Mouse (Mus musculus) layer of hippocampus, adult 2 months (tissue): ENCODE measurements around the gene Sit1. TPM values are rescaled to one million over a fixed set of nuclear protein-coding genes. Genes with fewer than 3 reads are reported as not detected.

Source experiments
- DNase-seq, 2 experiments: peaks; one replicate each; pipeline ENCODE4 v3.0.0; 2022; ENCODE audit warnings: low spot score in 2 of 2
- H3K27ac ChIP-seq: fragments of 200-600 bp; 2 replicates; pipeline ENCODE4 v1.8.1; 2022
- H3K4me3 ChIP-seq: fragments of 200-600 bp; 2 replicates; pipeline ENCODE4 v1.8.1; 2022; ENCODE audit warnings: mild to moderate bottlenecking
- CTCF ChIP-seq: fragments of 200-600 bp; conservative IDR thresholded peaks from 2 replicates; pipeline ENCODE4 v1.8.1; 2022; ENCODE audit warnings: antibody characterized with exemption, mild to moderate bottlenecking, moderate library complexity
- total RNA-seq, 2 experiments: library from RNA; stranded (reverse); gene quantifications; 2 replicates each; pipeline ENCODE4 v1.2.3; 2021

The Sit1 gene
- total RNA-seq, 2 experiments from 2014 or later, result not detected

- Histone ChIP-seq H3K4me3 (no peak overlapping the region), H3K27ac (no peak overlapping the region)
- DNase-seq, result no peak
- peak; percentile 41 for TF ChIP-seq CTCF
These were observed 6.9 kb downstream of the Sit1 start for GRCm38 (mm10) chr4:43476604-43477003.

DNA sequence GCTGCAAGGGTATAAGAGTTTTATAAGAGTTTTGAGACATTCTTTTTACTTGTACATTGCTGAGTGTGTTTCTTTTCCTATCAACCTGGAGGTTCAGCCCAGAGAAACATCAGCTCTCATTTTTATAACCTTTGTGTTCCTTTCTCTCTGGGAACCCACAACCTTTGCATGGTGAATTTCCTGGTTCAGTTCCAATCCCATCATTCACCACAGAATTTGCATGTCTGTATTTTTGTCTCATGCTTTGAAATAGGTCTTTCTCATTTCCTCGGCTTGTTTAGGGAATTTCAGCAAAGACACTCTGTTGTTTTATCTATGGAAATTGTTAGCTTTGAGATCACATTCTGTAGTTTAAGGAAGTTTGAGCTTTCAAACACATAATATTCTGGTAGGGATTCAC is 9.9 kb downstream of the Sit1 start:
- no peak for DNase-seq
- TF ChIP-seq CTCF, result no peak
- no peak overlapping the region for H3K27ac ChIP-seq
- H3K4me3 ChIP-seq, result no peak overlapping the region

- TF ChIP-seq CTCF, result no peak
- no peak for DNase-seq
- H3K4me3 ChIP-seq, result no peak overlapping the region
- H3K27ac ChIP-seq, result no peak overlapping the region
These were observed 13.2 kb downstream of the Sit1 start for GRCm38 (mm10) chr4:43470301-43470700.

- no peak for DNase-seq
- no peak overlapping the region for H3K4me3 ChIP-seq
- TF ChIP-seq CTCF, result no peak
- H3K27ac ChIP-seq, result no peak overlapping the region
These were observed 16.7 kb downstream of the Sit1 start for GRCm38 (mm10) chr4:43466872-43467271.

DNA sequence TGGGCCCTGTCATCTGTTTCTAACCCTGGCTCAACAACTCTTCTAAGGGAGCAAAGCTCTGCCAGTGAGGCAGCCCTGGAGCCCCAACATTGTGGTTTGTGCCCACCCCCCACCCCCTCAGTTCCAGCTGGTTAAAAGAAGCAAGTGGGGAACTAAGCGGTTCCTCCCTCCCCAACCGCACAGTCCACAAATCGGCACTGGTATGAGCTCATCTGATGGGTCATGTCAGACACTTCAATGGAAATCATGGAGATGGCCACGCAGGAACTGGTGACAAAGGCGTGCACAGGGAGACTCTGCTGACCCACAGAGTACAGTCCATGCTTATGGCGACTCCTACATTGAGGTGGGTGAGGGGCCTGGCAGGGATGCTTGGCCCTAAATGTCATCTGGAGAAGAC is 17.6 kb downstream of the Sit1 start:
- Histone ChIP-seq H3K4me3 (no peak overlapping the region), H3K27ac (no peak overlapping the region)
- TF ChIP-seq CTCF, result no peak
- DNase-seq, result no peak

DNA sequence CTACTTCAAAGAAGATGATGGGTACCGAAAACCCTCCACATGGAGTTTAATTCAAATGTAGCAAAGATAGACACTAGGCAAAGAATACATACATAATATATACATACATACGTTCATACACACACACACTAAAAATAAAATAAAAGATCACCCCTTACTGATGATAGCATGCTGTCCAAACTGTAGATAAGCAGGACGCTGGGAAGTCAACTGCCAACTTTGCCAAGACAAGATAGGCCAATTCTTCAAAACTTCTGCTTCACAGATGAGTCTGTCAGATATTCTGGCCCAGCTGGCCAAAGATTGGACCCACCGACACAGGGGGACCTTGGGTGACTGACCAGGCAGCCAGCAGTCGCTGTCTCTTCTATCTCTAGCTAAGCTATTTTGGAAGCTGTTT is 20.4 kb downstream of the Sit1 start:
- no peak overlapping the region for H3K27ac ChIP-seq

DNA sequence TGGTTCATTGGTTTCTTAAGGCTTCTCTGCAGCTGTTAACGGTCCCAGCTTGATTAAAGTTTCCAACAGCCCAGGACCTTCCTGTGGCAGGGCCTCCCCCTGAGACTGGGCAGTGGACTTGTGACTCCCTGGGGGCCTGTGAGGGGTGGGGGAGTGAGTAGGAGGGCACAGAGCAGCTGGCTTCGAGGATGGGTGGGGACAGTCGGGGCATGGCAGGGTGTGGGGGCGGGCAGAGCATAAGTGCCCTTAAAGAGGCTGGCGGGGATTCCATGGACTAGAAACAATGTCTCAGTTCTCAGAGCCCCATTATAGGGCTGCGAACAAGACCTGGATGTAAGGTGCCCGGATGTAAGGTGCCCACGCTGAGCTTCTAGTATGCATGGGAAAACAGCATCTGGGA is 26.4 kb downstream of the Sit1 start:
- no peak overlapping the region for H3K4me3 ChIP-seq

More for the DNA sequence above, 20.4 kb downstream of the Sit1 start:
- no peak overlapping the region for H3K4me3 ChIP-seq
- no peak for DNase-seq
- no peak for TF ChIP-seq CTCF

DNA sequence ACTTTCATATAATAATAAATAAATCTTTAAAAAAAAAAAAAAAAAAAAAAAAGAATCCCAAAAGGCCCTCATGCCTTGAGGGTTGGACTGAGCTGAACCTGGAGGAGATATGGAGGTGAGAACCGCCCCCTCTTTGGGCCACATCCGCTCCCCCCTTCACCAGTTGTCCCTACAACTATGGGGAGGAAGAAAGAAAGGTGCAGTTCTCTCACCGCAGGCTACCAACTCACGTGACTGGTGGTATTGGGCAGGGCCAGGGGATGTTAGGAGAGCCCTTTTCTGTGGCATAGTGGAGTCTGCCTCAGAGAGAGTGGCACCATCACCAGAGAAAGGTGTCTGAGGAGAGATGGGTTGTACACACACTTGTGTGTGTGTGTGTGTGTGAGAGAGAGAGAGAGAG is 27.1 kb downstream of the Sit1 start:
- no peak for TF ChIP-seq CTCF
- Histone ChIP-seq H3K4me3 (no peak overlapping the region), H3K27ac (no peak overlapping the region)
- DNase-seq, result no peak

More for the DNA sequence above, 26.4 kb downstream of the Sit1 start:
- no peak for DNase-seq
- TF ChIP-seq CTCF, result no peak
- H3K27ac ChIP-seq, result no peak overlapping the region

- no peak for TF ChIP-seq CTCF
These were observed 29.3 kb downstream of the Sit1 start, which contains the start of gene Cd72 for GRCm38 (mm10) chr4:43454041-43454836. Gene Cd72 (minus strand): TSS chr4:43454628.

GRCm38 (mm10) chr4:43453413-43453812 is 30.1 kb downstream of the Sit1 start:
- Histone ChIP-seq H3K27ac (no peak overlapping the region), H3K4me3 (no peak overlapping the region; the same call in 1 of the 2 replicates)
- no peak for TF ChIP-seq CTCF
- DNase-seq, result no peak

More at GRCm38 (mm10) chr4:43454041-43454836, 29.3 kb downstream of the Sit1 start, which contains the start of gene Cd72:
- no peak for DNase-seq
- H3K27ac ChIP-seq, result no peak within 1 kb of the TSS
- no peak within 1 kb of the TSS; the same call in 1 of the 2 replicates for H3K4me3 ChIP-seq

- Histone ChIP-seq H3K27ac (no peak overlapping the region), H3K4me3 (no peak overlapping the region)
- no peak for TF ChIP-seq CTCF
- DNase-seq, result no peak
These were observed 31.2 kb downstream of the Sit1 start for GRCm38 (mm10) chr4:43452315-43452714.

DNA sequence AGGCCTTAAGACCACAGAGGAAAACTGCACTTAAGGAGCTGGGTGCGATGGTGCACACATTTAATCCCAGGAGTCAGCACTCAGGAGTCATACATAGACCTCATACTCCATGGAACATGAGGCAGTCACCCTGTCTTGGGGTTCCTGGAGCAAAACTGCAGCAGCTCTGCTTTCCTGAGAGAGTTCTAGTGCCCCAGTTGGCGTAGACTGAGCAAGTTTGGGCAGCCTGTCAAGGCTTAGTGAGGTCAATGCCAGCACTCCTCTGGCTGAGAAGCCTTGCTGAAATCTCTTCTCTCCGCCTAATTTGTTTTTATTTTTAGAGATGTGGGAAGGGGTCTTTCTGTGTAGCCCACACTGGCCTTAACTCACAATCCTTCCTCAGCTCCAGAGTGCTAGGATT is 35.0 kb downstream of the Sit1 start:
- no peak for DNase-seq
- no peak for TF ChIP-seq CTCF
- Histone ChIP-seq H3K4me3 (no peak overlapping the region), H3K27ac (no peak overlapping the region)

DNA sequence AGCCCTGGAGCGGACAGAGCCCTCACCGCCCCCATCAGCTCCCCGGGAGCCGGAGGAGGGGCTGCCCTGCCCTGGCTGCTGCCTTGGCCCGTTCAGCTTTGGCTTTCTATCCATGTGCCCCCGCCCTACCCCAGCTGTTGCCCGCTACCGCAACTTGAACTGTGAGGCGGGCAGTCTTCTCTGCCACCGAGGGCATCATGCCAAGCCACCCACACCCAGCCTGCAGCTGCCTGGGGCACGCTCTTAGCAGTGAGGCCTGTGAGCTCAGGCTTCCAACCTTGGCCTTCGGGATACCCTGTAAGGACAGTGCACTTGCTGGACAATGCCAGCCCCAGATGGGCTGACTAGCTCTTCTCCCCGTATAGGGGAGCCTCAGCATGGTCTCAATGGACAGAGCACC is 36.3 kb downstream of the Sit1 start:
- no peak for DNase-seq
- no peak overlapping the region for H3K4me3 ChIP-seq
- no peak for TF ChIP-seq CTCF
- no peak overlapping the region for H3K27ac ChIP-seq

DNA sequence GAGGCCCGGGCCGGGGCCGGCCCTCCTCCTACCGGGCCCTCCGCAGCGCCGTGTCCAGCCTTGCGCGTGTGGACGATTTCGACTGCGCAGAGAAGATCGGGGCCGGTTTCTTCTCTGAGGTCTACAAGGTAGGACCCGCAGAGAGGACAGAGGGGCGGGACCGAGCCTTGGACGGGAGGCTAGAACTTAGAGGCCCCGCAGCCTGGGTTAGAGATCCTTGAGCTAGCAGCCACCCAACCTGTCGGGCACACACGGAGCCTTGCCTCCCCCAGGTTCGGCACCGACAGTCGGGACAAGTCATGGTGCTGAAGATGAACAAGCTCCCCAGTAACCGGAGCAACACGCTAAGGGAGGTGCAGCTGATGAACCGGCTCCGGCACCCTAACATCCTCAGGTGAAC is 40.0 kb downstream of the Sit1 start:
- TF ChIP-seq CTCF, result no peak
- no peak for DNase-seq
- H3K27ac ChIP-seq, result peak overlapping the region; percentile 77
- H3K4me3 ChIP-seq, result peak overlapping the region; percentile 81
